In the genomic region with DNA sequence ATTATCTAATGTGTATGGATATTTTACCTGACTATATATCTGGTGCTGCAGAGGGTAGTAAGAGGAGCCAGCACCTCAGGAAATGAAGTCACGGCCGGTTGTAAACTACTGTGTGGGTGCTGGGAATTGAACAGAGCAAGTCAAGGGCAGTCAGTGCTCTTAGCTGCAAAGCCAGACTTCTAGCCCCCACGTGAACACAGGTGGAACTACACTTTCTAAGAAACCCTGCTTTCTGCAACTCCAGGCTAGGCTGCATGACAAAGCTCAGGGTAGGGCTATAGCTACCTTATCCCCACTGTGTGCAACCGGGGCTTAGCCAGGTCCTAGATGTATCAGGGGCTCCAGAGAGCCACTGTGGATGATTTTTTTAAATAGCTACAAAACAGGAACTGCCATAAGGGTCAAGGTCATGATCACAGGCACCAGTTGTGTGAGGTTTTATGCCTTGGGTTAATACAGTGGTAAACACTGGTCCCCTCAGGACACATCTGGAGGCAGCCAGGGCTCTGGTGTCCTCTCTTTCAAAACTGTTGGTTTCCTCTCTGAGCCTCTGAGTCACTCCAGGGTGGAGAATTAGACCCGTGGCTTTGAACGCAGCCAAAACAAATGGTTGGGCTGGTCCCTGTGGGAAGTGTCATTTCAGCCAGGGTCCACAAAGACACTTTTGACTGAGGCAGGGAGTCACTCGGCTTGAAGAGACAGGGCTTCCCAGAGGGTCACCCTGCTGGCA, we compare ENCODE assay signal across 12 mouse cellular contexts.
DNase-seq lines count a peak whose midpoint lies in the region; ATAC-seq and TF ChIP-seq lines count a peak whose summit lies in the region.
"Had no signal": no experiment of that assay in that cellular context is flagged by ENCODE, and none has a peak within 500 bp of the region (broad histone marks: within the 10 kb centered on the region; RNA-seq: fewer than 3 reads in every experiment).

No protein-coding gene starts in this region.

- H3K4me1 ChIP-seq in heart, adult 2 months (ENCODE audit: control insufficient read depth, insufficient read depth, low read length), result peaks cover 6% of the 10 kb centered on the region
- peaks cover 23% of the 10 kb centered on the region for H3K4me1 ChIP-seq in heart, embryonic 10.5 days
- H3K4me1 ChIP-seq in midbrain, embryonic 15.5 days, result no peaks in the 10 kb centered on the region
- H3K4me1 ChIP-seq: liver, embryonic 13.5 days had no signal

- H3K79me2 ChIP-seq in heart, adult 2 months (replicated peaks; ENCODE audit: control insufficient read depth, insufficient read depth, low read length), result no peaks in the 10 kb centered on the region
- H3K79me2 ChIP-seq in myocyte (ENCODE audit: control insufficient read depth, insufficient read depth), result no peaks in the 10 kb centered on the region

- intact Hi-C loops in heart, adult 2 months (cut with DNase I), result no loop called here
- intact Hi-C loops in left cerebral cortex, postnatal 14 days (cut with DNase I), result no loop called here

- WGBS in heart, adult 2 months, result 25% methylated on average over 7 of the region's 7 CpGs
- WGBS in heart, embryonic 10.5 days, result 34% methylated on average over 7 of the region's 7 CpGs
- WGBS in midbrain, embryonic 15.5 days, result 40% methylated on average over 7 of the region's 7 CpGs

- no peak overlapping the region for H3K9ac ChIP-seq in heart, adult 2 months (ENCODE audit: low read depth, low read length)
- no peak overlapping the region for H3K9ac ChIP-seq in midbrain, embryonic 15.5 days
- H3K9ac ChIP-seq: heart, embryonic 13.5 days; kidney, embryonic 15.5 days; liver, embryonic 13.5 days had no signal

- TF ChIP-seq CTCF in heart, adult 2 months (IDR thresholded peaks at IDR 0.05), result peak; percentile 41

- H3K27me3 ChIP-seq in heart, adult 2 months (ENCODE audit: control insufficient read depth, insufficient read depth, low read length), result 0 out of 2 replicates have a peak, but pooled peaks cover 2% of the 10 kb centered on the region
- peaks cover 37% of the 10 kb centered on the region for H3K27me3 ChIP-seq in heart, embryonic 10.5 days (ENCODE audit: insufficient read depth, poor library complexity, severe bottlenecking)
- no peaks in the 10 kb centered on the region for H3K27me3 ChIP-seq in myocyte (ENCODE audit: control insufficient read depth, insufficient read depth, insufficient read length)
- H3K27me3 ChIP-seq in midbrain, embryonic 15.5 days (replicated peaks), result no peaks in the 10 kb centered on the region
- H3K27me3 ChIP-seq: liver, embryonic 13.5 days had no signal

- 0 out of 2 replicates have a peak, but pooled peaks have one; percentile 21 for TF ChIP-seq EP300 in heart, adult 2 months (IDR thresholded peaks at IDR 0.05; ENCODE audit: insufficient read depth, low read depth, low read length)

- no peak overlapping the region for H3K4me3 ChIP-seq in heart, adult 2 months
- no peak overlapping the region for H3K4me3 ChIP-seq in heart, embryonic 10.5 days
- H3K4me3 ChIP-seq in myocyte, result no peak overlapping the region
- no peak overlapping the region for H3K4me3 ChIP-seq in midbrain, embryonic 15.5 days
- H3K4me3 ChIP-seq: heart, embryonic 13.5 days; kidney, embryonic 15.5 days; liver, embryonic 13.5 days had no signal

- peak overlapping the region; percentile 43 for H3K27ac ChIP-seq in heart, adult 2 months
- H3K27ac ChIP-seq in heart, embryonic 10.5 days, result no peak overlapping the region
- H3K27ac ChIP-seq in midbrain, embryonic 15.5 days, result no peak overlapping the region
- H3K27ac ChIP-seq: heart, embryonic 13.5 days; kidney, embryonic 15.5 days; liver, embryonic 13.5 days had no signal

- ATAC-seq in midbrain, embryonic 15.5 days (replicated peaks), result no peak

- peak; percentile 58 to 79 for DNase-seq in heart, adult 2 months
- no peak for DNase-seq in heart, embryonic 10.5 days (ENCODE audit: low spot score)
- peak; percentile 9 for DNase-seq in thymus, postnatal 25 days
- DNase-seq in thymus, postnatal 0 days (ENCODE audit: low spot score), result no peak
- DNase-seq in forelimb bud, embryonic 11.5 days (ENCODE audit: low read depth, low spot score), result peak; percentile 29
- DNase-seq in left cerebral cortex, postnatal 14 days (ENCODE audit: low spot score in 2 of 2), result no peak
- DNase-seq: cerebellum, postnatal 36 days; liver, embryonic 13.5 days had no signal

- H3K36me3 ChIP-seq in heart, adult 2 months (ENCODE audit: control insufficient read depth, insufficient read depth, low read length), result no peaks in the 10 kb centered on the region
- no peaks in the 10 kb centered on the region for H3K36me3 ChIP-seq in heart, embryonic 10.5 days
- H3K36me3 ChIP-seq in myocyte (ENCODE audit: control insufficient read depth, insufficient read depth), result no peaks in the 10 kb centered on the region
- no peaks in the 10 kb centered on the region for H3K36me3 ChIP-seq in midbrain, embryonic 15.5 days (replicated peaks)
- H3K36me3 ChIP-seq: heart, embryonic 13.5 days; kidney, embryonic 15.5 days; liver, embryonic 13.5 days had no signal

- peak; percentile 33; the same call in 1 of the 2 replicates for TF ChIP-seq POLR2A in heart, adult 2 months (IDR thresholded peaks at IDR 0.05; ENCODE audit: insufficient read depth, low read depth, low read length)
- no peak for TF ChIP-seq POLR2A in myocyte (IDR thresholded peaks at IDR 0.05; ENCODE audit: insufficient read length, low read depth)

- H3K9me3 ChIP-seq in heart, embryonic 10.5 days, result no peaks in the 10 kb centered on the region
- H3K9me3 ChIP-seq in midbrain, embryonic 15.5 days, result no peaks in the 10 kb centered on the region
- H3K9me3 ChIP-seq: heart, embryonic 13.5 days; kidney, embryonic 15.5 days; liver, embryonic 13.5 days had no signal

- no peak overlapping the region for H3ac ChIP-seq in myocyte (ENCODE audit: control insufficient read depth, insufficient read length)

- peak overlapping the region; percentile 35 for H3K4me2 ChIP-seq in myocyte (ENCODE audit: low read depth)
- H3K4me2 ChIP-seq in midbrain, embryonic 15.5 days, result no peak overlapping the region
- H3K4me2 ChIP-seq: heart, embryonic 13.5 days; kidney, embryonic 15.5 days; liver, embryonic 13.5 days had no signal

TF ChIP-seq in myocyte, 11 proteins besides CTCF, POLR2A, EP300 and RAD21:
- TF ChIP-seq MAX (IDR thresholded peaks at IDR 0.05; ENCODE audit: low read depth), result no peak
- no peak for TF ChIP-seq REST (IDR thresholded peaks at IDR 0.05; ENCODE audit: insufficient read depth, insufficient read length)
- TF ChIP-seq MYOD1 (IDR thresholded peaks at IDR 0.05; ENCODE audit: control insufficient read depth in 1 of 3, insufficient read length in 2 of 3, low read depth in 2 of 3), result no peak
- no peak for TF ChIP-seq CEBPB (IDR thresholded peaks at IDR 0.05; ENCODE audit: insufficient read depth, poor library complexity, severe bottlenecking)
- no peak for TF ChIP-seq E2F4 (IDR thresholded peaks at IDR 0.05; ENCODE audit: insufficient read depth)
- no peak for TF ChIP-seq TCF3 (IDR thresholded peaks at IDR 0.05; ENCODE audit: insufficient read length, low read depth)

Comparison
In these comparisons a context has a peak if more than half of its experiments do, and no peak if none do; other contexts are left out.
1. DNase-seq: peak in heart, adult 2 months (2 of 2), thymus, postnatal 25 days (single experiment) and forelimb bud, embryonic 11.5 days (single experiment); none in heart, embryonic 10.5 days (single experiment), thymus, postnatal 0 days (single experiment) and left cerebral cortex, postnatal 14 days (0 of 2).